Mouse (Mus musculus) forebrain, embryonic 11.5 days (tissue): ENCODE results near the gene Cenpx. TPM values are rescaled to one million over a fixed set of nuclear protein-coding genes. Genes with fewer than 3 reads are reported as not detected.
"Not testable (repeated sequence)": the region's sequence is repeated elsewhere in the genome, so short reads cannot be mapped to it uniquely, and the experiment has no call there.

Source experiments
- ATAC-seq: fragments of 200-750 bp; cut with Nextera tagmentation; replicated peaks from 2 replicates; pipeline ENCODE4 v1.8.0; 2017; ENCODE audit warnings: moderate TSS enrichment; ENCODE audit not compliant: low FRiP score
- DNase-seq: peaks from one replicate; pipeline ENCODE4 v3.0.0-alpha.2; 2017; ENCODE audit warnings: low spot score
- H3K27ac ChIP-seq: fragments of 300-500 bp; sonication (generic); 2 replicates; pipeline ENCODE4 v1.5.1; 2014; ENCODE audit warnings: low read depth, low read length
- H3K27me3 ChIP-seq: fragments of 300-500 bp; sonication (generic); 2 replicates; pipeline ENCODE4 v1.6.1; 2014; ENCODE audit warnings: mild to moderate bottlenecking, low read length, mixed read lengths; ENCODE audit not compliant: control insufficient read depth, insufficient read depth
- H3K36me3 ChIP-seq: fragments of 300-500 bp; sonication (generic); 2 replicates; pipeline ENCODE4 v1.6.1; 2014; ENCODE audit warnings: mild to moderate bottlenecking, low read length, moderate library complexity, mixed read lengths; ENCODE audit not compliant: control insufficient read depth, insufficient read depth
- H3K4me1 ChIP-seq: fragments of 300-500 bp; sonication (generic); replicated peaks from 2 replicates; pipeline ENCODE4 v1.6.1; 2014; ENCODE audit warnings: low read length, mixed read lengths; ENCODE audit not compliant: control insufficient read depth, insufficient read depth
- H3K4me2 ChIP-seq: fragments of 300-500 bp; sonication (generic); 2 replicates; pipeline ENCODE4 v1.6.1; 2014; ENCODE audit warnings: low read depth, mild to moderate bottlenecking, low read length, moderate library complexity, mixed read lengths; ENCODE audit not compliant: severe bottlenecking
- H3K4me3 ChIP-seq: fragments of 300-500 bp; sonication (generic); 2 replicates; pipeline ENCODE4 v1.5.1; 2014; ENCODE audit warnings: low read depth, low read length
- H3K9ac ChIP-seq: fragments of 300-500 bp; sonication (generic); 2 replicates; pipeline ENCODE4 v1.6.1; 2014; ENCODE audit warnings: low read length
- H3K9me3 ChIP-seq: fragments of 300-500 bp; sonication (generic); 2 replicates; pipeline ENCODE4 v1.6.1; 2016; ENCODE audit warnings: low read length, mixed read lengths; ENCODE audit not compliant: control insufficient read depth
- WGBS: fragments of 180-500 bp; shearing (Covaris S2); extraction: QIAGEN DNeasy Blood & Tissue Kit; methylation state at CpG from one replicate; pipeline ENCODE4 v1.1.7; 2014; 5-methylcytosine and 5-hydroxymethylcytosine counted together
- polyA plus RNA-seq: library from polyadenylated mRNA; unstranded; fragments of >200 nt; fragmentation: Nextera tagmentation; extraction: Ambion mirVana; gene quantifications from 2 replicates; pipeline ENCODE4 v1.2.1, GENCODE M21; 2014

The Cenpx gene
- polyA plus RNA-seq, 1 experiment from 2014 or later: 121 TPM

- no peak for ATAC-seq
- Histone ChIP-seq H3K4me2 (no peak overlapping the region), H3K4me1 (0 out of 2 replicates have a peak, but pooled peaks cover 2% of the 10 kb centered on the region), H3K4me3 (no peak overlapping the region), H3K9ac (no peak overlapping the region), H3K36me3 (peaks cover 4% of the 10 kb centered on the region; the same call in 1 of the 2 replicates), H3K27me3 (no peaks in the 10 kb centered on the region), H3K27ac (no peak overlapping the region), H3K9me3 (no peaks in the 10 kb centered on the region)
- 93% methylated on average over 3 of the region's 3 CpGs for WGBS
- no peak for DNase-seq
Measured at GRCm38 (mm10) chr11:120683536-120683935, 30.0 kb downstream of the Cenpx start.

- Histone ChIP-seq H3K27ac (no peak overlapping the region), H3K9me3 (no peaks in the 10 kb centered on the region), H3K36me3 (peaks cover 7% of the 10 kb centered on the region; the same call in 1 of the 2 replicates), H3K4me3 (no peak overlapping the region), H3K4me2 (no peak overlapping the region), H3K4me1 (0 out of 2 replicates have a peak, but pooled peaks cover 2% of the 10 kb centered on the region), H3K27me3 (no peaks in the 10 kb centered on the region), H3K9ac (no peak overlapping the region)
- ATAC-seq (no peak), DNase-seq (no peak)
- 92% methylated on average over 5 of the region's 5 CpGs for WGBS
Measured at GRCm38 (mm10) chr11:120682683-120683082, 30.9 kb downstream of the Cenpx start.

GRCm38 (mm10) chr11:120679909-120680308 is 33.6 kb downstream of the Cenpx start:
- Histone ChIP-seq H3K4me1 (no peaks in the 10 kb centered on the region), H3K36me3 (peaks cover 7% of the 10 kb centered on the region; the same call in 1 of the 2 replicates), H3K27ac (no peak overlapping the region), H3K4me2 (no peak overlapping the region), H3K9me3 (no peaks in the 10 kb centered on the region), H3K9ac (no peak overlapping the region), H3K27me3 (no peaks in the 10 kb centered on the region), H3K4me3 (no peak overlapping the region)
- WGBS: 75% methylated on average over 3 of the region's 3 CpGs
- ATAC-seq (no peak), DNase-seq (no peak)

GRCm38 (mm10) chr11:120676951-120677350 is 36.6 kb downstream of the Cenpx start:
- H3K4me1 ChIP-seq: peaks cover 3% of the 10 kb centered on the region; the same call in 1 of the 2 replicates
- no peak overlapping the region for H3K4me2 ChIP-seq
- WGBS: 93% methylated on average over 4 of the region's 4 CpGs
- no peak overlapping the region for H3K9ac ChIP-seq
- H3K4me3 ChIP-seq: no peak overlapping the region
- no peaks in the 10 kb centered on the region for H3K27me3 ChIP-seq
- no peak overlapping the region for H3K27ac ChIP-seq
- ATAC-seq: no peak
- no peak for DNase-seq
- peaks cover 7% of the 10 kb centered on the region; the same call in 1 of the 2 replicates for H3K36me3 ChIP-seq
- no peaks in the 10 kb centered on the region for H3K9me3 ChIP-seq

GRCm38 (mm10) chr11:120675875-120676274 is 37.7 kb downstream of the Cenpx start:
- DNase-seq, ATAC-seq, H3K4me1 ChIP-seq, H3K4me2 ChIP-seq, H3K27me3 ChIP-seq, H3K36me3 ChIP-seq, H3K4me3 ChIP-seq, H3K9ac ChIP-seq, H3K9me3 ChIP-seq, H3K27ac ChIP-seq: not testable (repeated sequence)
- WGBS: 83% methylated on average over 3 of the region's 5 CpGs

GRCm38 (mm10) chr11:120673594-120674122 is 39.9 kb downstream of the Cenpx start:
- H3K36me3 ChIP-seq: peaks cover 4% of the 10 kb centered on the region; the same call in 1 of the 2 replicates
- peak; percentile 16; the same call in 1 of the 2 replicates for ATAC-seq
- WGBS: 42% methylated on average over 12 of the region's 12 CpGs

GRCm38 (mm10) chr11:120672687-120673593 is 40.6 kb downstream of the Cenpx start, which contains the start of gene Aspscr1:
Gene Aspscr1, plus strand, starts transcription at chr11:120672973.
- 1% methylated on average over 83 of the region's 83 CpGs for WGBS
- peak within 1 kb of the TSS; percentile 68 for H3K27ac ChIP-seq
- peaks cover 3% of the 10 kb centered on the region; the same call in 1 of the 2 replicates for H3K4me1 ChIP-seq
- H3K36me3 ChIP-seq: no peaks in the 10 kb centered on the region
- H3K27me3 ChIP-seq: no peaks in the 10 kb centered on the region
- peak within 1 kb of the TSS; percentile 76 for H3K4me3 ChIP-seq
- H3K4me2 ChIP-seq: peak within 1 kb of the TSS; percentile 56
- no peaks in the 10 kb centered on the region for H3K9me3 ChIP-seq
- DNase-seq (peak; percentile 97), ATAC-seq (peak; percentile 96)
- H3K9ac ChIP-seq: peak within 1 kb of the TSS; percentile 83

More at GRCm38 (mm10) chr11:120673594-120674122, 39.9 kb downstream of the Cenpx start:
- no peak for DNase-seq
- H3K9ac ChIP-seq: peak overlapping the region; percentile 83
- no peaks in the 10 kb centered on the region for H3K27me3 ChIP-seq
- H3K27ac ChIP-seq: peak overlapping the region; percentile 25; the same call in 1 of the 2 replicates
- no peaks in the 10 kb centered on the region for H3K9me3 ChIP-seq
- peaks cover 3% of the 10 kb centered on the region; the same call in 1 of the 2 replicates for H3K4me1 ChIP-seq
- H3K4me2 ChIP-seq: peak overlapping the region; percentile 56
- peak overlapping the region; percentile 76 for H3K4me3 ChIP-seq

GRCm38 (mm10) chr11:120666617-120667016 is 46.9 kb downstream of the Cenpx start:
- Histone ChIP-seq H3K27me3 (peaks cover 14% of the 10 kb centered on the region), H3K4me3 (no peak overlapping the region), H3K4me1 (no peaks in the 10 kb centered on the region), H3K9ac (no peak overlapping the region), H3K36me3 (no peaks in the 10 kb centered on the region), H3K9me3 (no peaks in the 10 kb centered on the region), H3K27ac (no peak overlapping the region), H3K4me2 (no peak overlapping the region)
- DNase-seq (no peak), ATAC-seq (no peak)
- 19% methylated on average over 3 of the region's 3 CpGs for WGBS
